Mouse (Mus musculus) heart, postnatal 14 days (tissue): ENCODE data around the gene Tmem223. TPM values are rescaled to one million over a fixed set of nuclear protein-coding genes. Genes with fewer than 3 reads are reported as not detected.

Experiments used
- DNase-seq, 2 experiments: peaks; one replicate each; pipeline ENCODE4 v3.0.0; 2021 to 2022
- intact Hi-C: fragments of 180-260 bp; cut with DNase I; formaldehyde crosslinking; loops from one replicate; pipeline ENCODE4 v1.15.1; 2025
- total RNA-seq, 2 experiments: library from RNA; stranded (reverse); gene quantifications; 2 replicates each; pipeline ENCODE4 v1.2.3; 2021

Gene Tmem223
- total RNA-seq, 2 experiments from 2014 or later, result 110 to 121 TPM

DNA sequence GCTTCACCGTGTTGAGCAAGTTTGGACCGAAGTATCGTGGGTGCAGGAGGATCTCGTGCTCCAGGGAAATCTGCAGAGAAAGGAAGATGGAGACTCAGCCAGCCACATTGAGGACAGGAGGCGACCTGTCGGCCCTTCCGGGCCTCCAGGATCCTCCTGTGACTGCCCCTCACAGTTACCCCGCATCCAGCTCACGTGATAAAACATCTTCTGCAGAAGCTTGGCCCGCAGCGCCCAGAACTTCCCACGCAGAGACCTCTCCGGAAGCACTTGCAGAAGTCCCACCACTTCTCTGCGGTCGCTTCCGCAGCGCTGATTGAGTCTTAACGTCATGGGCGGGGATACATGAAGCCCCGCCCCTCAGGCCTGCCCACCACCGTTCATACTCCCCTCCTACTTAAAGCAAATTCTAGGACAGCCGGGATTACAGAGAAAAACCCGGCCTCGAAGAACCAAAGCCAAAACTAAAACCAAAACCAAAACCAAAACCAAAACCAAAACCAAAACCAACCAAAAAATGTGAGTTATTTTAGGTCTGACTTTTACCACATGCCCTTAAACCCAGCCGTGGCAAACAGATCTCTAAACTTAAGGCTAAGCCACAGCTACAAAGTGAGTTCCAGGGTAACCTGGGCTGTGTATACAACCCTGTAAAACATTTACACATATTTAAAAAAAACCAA, 27.6 kb downstream of the Tmem223 start, which contains the start of gene Polr2g:
Polr2g (minus strand) TSS at position 314 of the 683 bp plus-strand sequence.
- intact Hi-C loops, result no loop called here
- peak; percentile 91 to 92 for DNase-seq

DNA sequence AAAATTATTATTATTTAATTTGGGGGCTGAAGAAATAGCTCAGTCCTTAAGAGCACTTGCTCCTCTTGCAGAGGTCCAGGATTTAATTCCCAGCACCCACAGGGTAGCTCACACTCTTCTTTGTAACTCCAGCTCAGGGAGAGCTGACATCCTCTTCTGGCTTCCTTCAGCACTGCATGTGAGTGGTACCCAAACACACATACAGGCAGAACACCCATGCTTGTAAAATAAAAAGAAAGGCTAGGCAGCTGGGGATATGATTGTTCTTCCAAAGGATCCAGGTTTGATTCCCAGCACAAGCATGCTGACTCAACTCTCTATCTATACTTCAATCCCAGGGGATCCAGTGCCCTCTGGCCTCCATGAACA, 28.1 kb downstream of the Tmem223 start:
- no peak for DNase-seq
- intact Hi-C loops, result no loop called here

GRCm38 (mm10) chr19:8802130-8802821, 31.5 kb downstream of the Tmem223 start, which contains the start of gene Zbtb3:
Gene Zbtb3, plus strand, starts transcription at chr19:8802555.
- intact Hi-C loops, result loop anchor here (2.0 to 5.0 kb wide), 2 partner anchors 15 to 60 kb away; partner anchors contain the start of genes 1700092M07Rik and Stx5a
- DNase-seq, result peak; percentile 88 to 90

DNA sequence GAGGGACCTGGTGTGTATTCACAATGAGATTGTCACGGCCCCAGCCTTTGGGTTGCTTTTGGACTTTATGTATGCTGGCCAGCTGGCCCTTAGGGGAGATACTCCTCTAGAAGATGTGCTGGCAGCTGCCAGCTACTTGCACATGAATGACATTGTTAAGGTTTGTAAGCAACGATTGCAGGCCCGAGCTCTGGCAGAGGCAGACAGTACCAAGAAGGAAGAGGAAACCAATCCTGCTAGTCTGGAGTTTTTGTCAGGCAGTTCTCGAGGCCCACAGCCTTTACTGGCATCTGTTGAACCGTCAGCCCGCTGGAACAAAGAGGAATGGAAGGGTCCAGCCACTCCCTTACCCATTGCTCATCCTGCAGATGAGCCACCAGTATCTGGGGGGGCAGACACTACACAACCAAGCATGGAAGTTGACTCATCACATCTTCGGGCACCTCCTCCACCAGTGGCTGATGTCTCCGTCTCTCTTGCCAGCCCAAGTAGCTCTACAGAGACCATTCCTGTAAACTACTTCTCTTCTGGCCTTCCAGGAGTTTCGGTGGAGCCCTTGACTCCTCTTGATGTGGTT, 32.5 kb downstream of the Tmem223 start:
- no peak for DNase-seq
- intact Hi-C loops, result loop anchor here (2.0 to 5.0 kb wide), 2 partner anchors 14 to 61 kb away; partner anchors contain the start of genes 1700092M07Rik and Stx5a

GRCm38 (mm10) chr19:8803879-8804660, 33.3 kb downstream of the Tmem223 start:
- intact Hi-C loops, result loop anchor here (2.0 to 5.0 kb wide), 2 partner anchors 13 to 62 kb away; partner anchors contain the start of genes 1700092M07Rik and Stx5a
- DNase-seq, result no peak

DNA sequence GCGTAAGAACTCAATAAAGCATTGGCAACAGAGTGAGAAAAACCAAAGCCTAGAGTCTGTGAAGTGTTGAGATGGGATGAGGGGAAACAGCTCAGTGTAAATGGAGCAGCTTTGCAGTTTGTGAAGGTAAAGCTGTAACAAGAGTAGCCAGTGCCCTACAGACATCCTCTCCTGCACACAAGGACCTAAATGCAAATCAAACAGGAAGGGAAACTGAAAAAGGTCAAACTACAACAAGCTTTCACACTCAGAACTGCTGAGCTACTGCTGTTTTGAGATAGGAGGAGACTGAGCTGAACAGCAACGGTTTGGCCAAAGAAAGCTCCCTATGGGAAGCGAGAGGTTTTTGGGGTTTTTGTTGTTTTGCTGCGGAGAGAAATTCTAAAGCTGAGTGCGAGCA, 36.0 kb downstream of the Tmem223 start:
- DNase-seq, result no peak
- intact Hi-C loops, result no loop called here

- intact Hi-C loops, result loop anchor here (2.0 to 5.0 kb wide), 3 partner anchors 13 to 99 kb away; partner anchors contain the start of genes Tmem179b, Tmem223 and Zbtb3
- no peak for DNase-seq
These were observed 45.0 kb downstream of the Tmem223 start for GRCm38 (mm10) chr19:8815812-8816211.

- intact Hi-C loops, result loop anchor here (2.0 to 5.0 kb wide), 3 partner anchors 14 to 100 kb away; partner anchors contain the start of genes Tmem179b, Tmem223 and Zbtb3
- DNase-seq, result no peak
These were observed 46.2 kb downstream of the Tmem223 start for GRCm38 (mm10) chr19:8817001-8817400.

- no peak for DNase-seq
- intact Hi-C loops, result loop anchor here (5.0 kb wide), 2 partner anchors 46 to 101 kb away; partner anchors contain the start of genes Tmem179b and Tmem223
These were observed 47.6 kb downstream of the Tmem223 start for GRCm38 (mm10) chr19:8818301-8818798.

DNA sequence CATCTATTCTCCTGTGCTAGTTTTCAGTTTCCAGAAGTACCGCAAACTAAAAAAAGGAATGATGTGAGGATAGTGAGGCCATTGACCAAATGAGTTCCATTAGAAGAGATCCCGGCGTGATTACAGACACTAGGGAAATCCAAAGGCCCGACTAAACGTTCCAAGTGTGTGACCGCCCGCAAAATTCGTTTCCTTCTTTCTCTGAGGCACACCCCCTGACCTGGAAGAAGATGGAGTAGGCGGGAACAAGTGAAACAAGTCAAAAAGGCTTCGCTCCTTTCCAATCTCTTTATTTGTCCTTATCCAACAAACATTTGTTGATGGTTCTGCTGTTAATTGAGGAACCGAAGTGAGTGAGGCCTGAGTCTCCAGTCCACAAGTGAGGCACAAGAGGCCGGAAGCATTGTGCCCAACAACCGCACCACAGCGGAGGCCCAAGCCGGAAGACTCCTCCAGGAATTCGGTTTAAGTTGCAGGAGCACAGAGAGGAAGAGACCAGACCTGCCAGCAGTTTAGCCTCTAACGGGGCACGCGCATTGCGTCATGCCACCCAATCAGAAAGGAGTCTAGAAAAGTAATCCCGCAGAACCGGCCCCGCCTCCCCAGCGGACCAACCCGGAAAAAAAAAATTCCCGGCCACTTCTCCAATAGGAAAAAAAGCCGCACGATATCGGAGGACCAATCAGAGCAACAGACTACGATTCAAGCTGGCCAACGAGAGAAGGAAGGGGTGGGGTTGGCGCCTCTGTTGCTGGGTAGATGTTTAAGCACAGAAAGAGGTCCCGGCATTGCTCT, 48.2 kb downstream of the Tmem223 start, which contains the start of gene Ttc9c:
Ttc9c (minus strand) TSS at position 533 of the 795 bp plus-strand sequence.
- intact Hi-C loops, result loop anchor here (5.0 kb wide), 2 partner anchors 47 to 102 kb away; partner anchors contain the start of genes Tmem179b and Tmem223
- DNase-seq, result peak; percentile 94

- intact Hi-C loops, result loop anchor here (5.0 kb wide), 2 partner anchors 48 to 103 kb away; partner anchors contain the start of genes Tmem179b and Tmem223
- peak; percentile 98 to 99 for DNase-seq
These were observed 49.0 kb downstream of the Tmem223 start, which contains the start of gene Hnrnpul2 for GRCm38 (mm10) chr19:8819596-8820423. Gene Hnrnpul2, plus strand, starts transcription at chr19:8820010.

GRCm38 (mm10) chr19:8820424-8820956, 49.7 kb downstream of the Tmem223 start:
- intact Hi-C loops, result no loop called here
- no peak for DNase-seq

DNA sequence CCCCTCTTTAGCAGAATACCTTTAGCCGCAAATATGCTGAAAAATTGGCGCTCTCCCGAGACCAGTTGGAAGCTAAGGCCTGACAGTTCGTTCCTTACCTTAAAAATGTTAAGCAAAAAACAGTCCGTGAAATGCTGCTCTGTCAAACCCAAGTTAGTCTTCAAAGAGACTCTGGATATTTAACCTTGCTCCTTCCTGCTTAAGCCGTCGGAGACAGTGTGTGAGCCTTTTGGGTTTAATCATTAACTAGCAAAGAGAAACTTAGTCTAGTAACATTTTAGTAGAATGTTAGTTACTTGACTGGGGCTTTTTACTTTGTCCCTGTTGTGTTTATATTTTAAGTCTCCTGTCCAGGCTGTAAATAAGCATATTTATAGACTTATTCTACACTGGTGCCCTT, 50.4 kb downstream of the Tmem223 start:
- DNase-seq, result no peak
- intact Hi-C loops, result no loop called here
